Mouse (Mus musculus) embryonic fibroblast, embryonic 13.5 days (primary cell): ENCODE results near the gene Coil.

ENCODE experiments used
- CTCF ChIP-seq: IDR thresholded peaks from 2 replicates; pipeline ENCODE4 v1.5.1; 2011; ENCODE audit warnings: mild to moderate bottlenecking, control low read depth, low read length, moderate library complexity, borderline replicate concordance; ENCODE audit not compliant: insufficient read depth
- POLR2A ChIP-seq: IDR thresholded peaks from 2 replicates; pipeline ENCODE4 v1.6.1; 2011; ENCODE audit warnings: low read depth, mild to moderate bottlenecking, control low read depth, low read length, moderate library complexity

DNA sequence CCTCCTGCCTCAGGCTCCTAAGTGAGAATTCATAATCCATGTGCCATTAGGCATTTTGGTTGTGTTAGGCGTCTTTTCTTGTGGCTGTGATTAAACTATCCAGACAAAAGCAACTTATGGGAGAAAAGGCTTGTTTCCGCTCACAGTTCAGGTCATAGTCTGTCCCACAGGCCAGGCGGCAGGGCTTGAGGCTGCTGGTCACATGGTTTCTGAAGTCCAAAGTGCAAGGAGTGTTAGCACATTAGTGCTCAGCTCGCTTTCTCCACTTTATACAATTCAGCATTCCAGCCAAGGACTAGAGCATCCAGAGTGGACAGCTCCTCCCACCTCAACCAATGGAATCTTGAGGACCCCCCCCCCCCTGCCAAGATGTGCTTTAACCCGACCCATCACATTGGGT lies 42.2 kb downstream of the Coil start:
- TF ChIP-seq CTCF (no peak), POLR2A (no peak)
